Mouse (Mus musculus) limb, embryonic 15.5 days (tissue): ENCODE data around the gene Cacna2d3. TPM values are rescaled to one million over a fixed set of nuclear protein-coding genes. Genes with fewer than 3 reads are reported as not detected.

ENCODE experiments used
- ATAC-seq: fragments of 200-750 bp; cut with Nextera tagmentation; 2 replicates; pipeline ENCODE4 v1.8.0; 2017; ENCODE audit warnings: low read depth, moderate TSS enrichment; ENCODE audit not compliant: insufficient number of reproducible peaks, low FRiP score, low TSS enrichment
- H3K27ac ChIP-seq: fragments of 300-500 bp; sonication (generic); 2 replicates; pipeline ENCODE4 v1.5.1; 2015; ENCODE audit warnings: moderate library complexity, mild to moderate bottlenecking, inconsistent platforms
- H3K27me3 ChIP-seq: fragments of 300-500 bp; sonication (generic); 2 replicates; pipeline ENCODE4 v1.6.1; 2015; ENCODE audit warnings: inconsistent platforms
- H3K36me3 ChIP-seq: fragments of 300-500 bp; sonication (generic); 2 replicates; pipeline ENCODE4 v1.6.1; 2015; ENCODE audit warnings: inconsistent platforms
- H3K4me1 ChIP-seq: fragments of 300-500 bp; sonication (generic); 2 replicates; pipeline ENCODE4 v1.6.1; 2015; ENCODE audit warnings: inconsistent platforms
- H3K4me2 ChIP-seq: fragments of 300-500 bp; sonication (generic); 2 replicates; pipeline ENCODE4 v1.6.1; 2015; ENCODE audit warnings: mild to moderate bottlenecking, inconsistent platforms
- H3K4me3 ChIP-seq: fragments of 300-500 bp; sonication (generic); 2 replicates; pipeline ENCODE4 v1.5.1; 2015; ENCODE audit warnings: mild to moderate bottlenecking, inconsistent platforms
- H3K9ac ChIP-seq: fragments of 300-500 bp; sonication (generic); 2 replicates; pipeline ENCODE4 v1.6.1; 2015; ENCODE audit warnings: inconsistent platforms
- H3K9me3 ChIP-seq: fragments of 300-500 bp; sonication (generic); 2 replicates; pipeline ENCODE4 v1.6.1; 2016; ENCODE audit warnings: inconsistent platforms
- WGBS: fragments of 180-500 bp; shearing (Covaris S2); methylation state at CpG from one replicate; pipeline ENCODE4 v1.1.7; 2015; 5-methylcytosine and 5-hydroxymethylcytosine counted together
- polyA plus RNA-seq: library from polyadenylated mRNA; unstranded; fragments of >200 nt; fragmentation: Nextera tagmentation; extraction: Ambion mirVana; gene quantifications from 2 replicates; pipeline ENCODE4 v1.2.1, GENCODE M21; 2015

Cacna2d3 gene
- polyA plus RNA-seq, 1 experiment from 2014 or later = 7.2 TPM

DNA sequence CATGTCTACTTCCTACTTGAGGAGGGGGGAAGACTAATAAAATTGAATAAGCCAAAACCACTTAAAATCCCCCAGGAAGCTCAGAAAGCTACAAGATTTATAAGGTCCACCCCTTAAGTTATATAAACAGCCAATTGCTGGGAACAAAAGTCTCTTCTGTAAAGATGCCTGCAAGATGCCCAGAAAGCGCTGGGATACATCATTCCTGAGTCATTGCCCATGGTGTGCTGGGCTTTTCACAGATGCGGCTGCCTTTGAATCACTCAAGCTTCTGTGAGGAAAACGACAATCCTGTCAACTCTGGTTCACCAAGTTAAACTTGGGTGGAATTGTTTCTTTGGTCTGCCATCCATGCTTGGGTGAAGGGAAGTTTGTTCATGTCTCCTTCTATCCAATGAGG is 165.5 kb downstream of the Cacna2d3 start:
- Histone ChIP-seq H3K36me3 (no peaks in the 10 kb centered on the region), H3K9me3 (no peaks in the 10 kb centered on the region), H3K4me2 (no peak overlapping the region), H3K4me1 (no peaks in the 10 kb centered on the region), H3K4me3 (no peak overlapping the region), H3K27me3 (no peaks in the 10 kb centered on the region), H3K9ac (no peak overlapping the region), H3K27ac (no peak overlapping the region)
- 87% methylated on average over 3 of the region's 3 CpGs for WGBS
- no peak for ATAC-seq

GRCm38 (mm10) chr14:29552471-29552870 is 169.2 kb downstream of the Cacna2d3 start:
- Histone ChIP-seq H3K27ac (no peak overlapping the region), H3K4me2 (no peak overlapping the region), H3K36me3 (no peaks in the 10 kb centered on the region), H3K4me3 (no peak overlapping the region), H3K4me1 (no peaks in the 10 kb centered on the region), H3K9me3 (no peaks in the 10 kb centered on the region), H3K27me3 (no peaks in the 10 kb centered on the region), H3K9ac (no peak overlapping the region)
- WGBS = 83% methylated on average over 5 of the region's 5 CpGs
- no peak for ATAC-seq

- H3K9ac ChIP-seq = no peak overlapping the region
- no peaks in the 10 kb centered on the region for H3K9me3 ChIP-seq
- no peaks in the 10 kb centered on the region for H3K36me3 ChIP-seq
- no peaks in the 10 kb centered on the region for H3K4me1 ChIP-seq
- no peaks in the 10 kb centered on the region for H3K27me3 ChIP-seq
- H3K4me2 ChIP-seq = no peak overlapping the region
- H3K4me3 ChIP-seq = no peak overlapping the region
- 57% methylated on average over 5 of the region's 5 CpGs for WGBS
- H3K27ac ChIP-seq = no peak overlapping the region
- ATAC-seq = no peak
These were observed 173.0 kb downstream of the Cacna2d3 start for GRCm38 (mm10) chr14:29548646-29549045.

- Histone ChIP-seq H3K9me3 (no peaks in the 10 kb centered on the region), H3K27me3 (no peaks in the 10 kb centered on the region), H3K4me2 (no peak overlapping the region), H3K9ac (no peak overlapping the region), H3K4me3 (no peak overlapping the region), H3K4me1 (no peaks in the 10 kb centered on the region), H3K36me3 (no peaks in the 10 kb centered on the region), H3K27ac (no peak overlapping the region)
- WGBS = 62% methylated on average over 3 of the region's 3 CpGs
- no peak for ATAC-seq
These were observed 191.1 kb downstream of the Cacna2d3 start for GRCm38 (mm10) chr14:29530516-29530915.

- no peaks in the 10 kb centered on the region for H3K4me1 ChIP-seq
- H3K27ac ChIP-seq = no peak overlapping the region
- no peaks in the 10 kb centered on the region for H3K9me3 ChIP-seq
- H3K27me3 ChIP-seq = no peaks in the 10 kb centered on the region
- no peaks in the 10 kb centered on the region for H3K36me3 ChIP-seq
- H3K9ac ChIP-seq = no peak overlapping the region
- H3K4me3 ChIP-seq = no peak overlapping the region
- no peak for ATAC-seq
- no peak overlapping the region for H3K4me2 ChIP-seq
- WGBS = 60% methylated on average over 10 of the region's 10 CpGs
These were observed 193.0 kb downstream of the Cacna2d3 start for GRCm38 (mm10) chr14:29528696-29529095.

- no peak overlapping the region for H3K4me2 ChIP-seq
These were observed 201.7 kb downstream of the Cacna2d3 start for GRCm38 (mm10) chr14:29519751-29520669.

GRCm38 (mm10) chr14:29502667-29503066 is 219.0 kb downstream of the Cacna2d3 start:
- no peaks in the 10 kb centered on the region for H3K9me3 ChIP-seq
- WGBS = 80% methylated on average over 5 of the region's 5 CpGs

More at GRCm38 (mm10) chr14:29519751-29520669, 201.7 kb downstream of the Cacna2d3 start:
- H3K9me3 ChIP-seq = no peaks in the 10 kb centered on the region
- 56% methylated on average over 7 of the region's 7 CpGs for WGBS
- H3K4me3 ChIP-seq = no peak overlapping the region
- ATAC-seq = no peak
- H3K9ac ChIP-seq = no peak overlapping the region
- H3K27me3 ChIP-seq = no peaks in the 10 kb centered on the region
- H3K27ac ChIP-seq = no peak overlapping the region
- H3K4me1 ChIP-seq = no peaks in the 10 kb centered on the region
- H3K36me3 ChIP-seq = no peaks in the 10 kb centered on the region

DNA sequence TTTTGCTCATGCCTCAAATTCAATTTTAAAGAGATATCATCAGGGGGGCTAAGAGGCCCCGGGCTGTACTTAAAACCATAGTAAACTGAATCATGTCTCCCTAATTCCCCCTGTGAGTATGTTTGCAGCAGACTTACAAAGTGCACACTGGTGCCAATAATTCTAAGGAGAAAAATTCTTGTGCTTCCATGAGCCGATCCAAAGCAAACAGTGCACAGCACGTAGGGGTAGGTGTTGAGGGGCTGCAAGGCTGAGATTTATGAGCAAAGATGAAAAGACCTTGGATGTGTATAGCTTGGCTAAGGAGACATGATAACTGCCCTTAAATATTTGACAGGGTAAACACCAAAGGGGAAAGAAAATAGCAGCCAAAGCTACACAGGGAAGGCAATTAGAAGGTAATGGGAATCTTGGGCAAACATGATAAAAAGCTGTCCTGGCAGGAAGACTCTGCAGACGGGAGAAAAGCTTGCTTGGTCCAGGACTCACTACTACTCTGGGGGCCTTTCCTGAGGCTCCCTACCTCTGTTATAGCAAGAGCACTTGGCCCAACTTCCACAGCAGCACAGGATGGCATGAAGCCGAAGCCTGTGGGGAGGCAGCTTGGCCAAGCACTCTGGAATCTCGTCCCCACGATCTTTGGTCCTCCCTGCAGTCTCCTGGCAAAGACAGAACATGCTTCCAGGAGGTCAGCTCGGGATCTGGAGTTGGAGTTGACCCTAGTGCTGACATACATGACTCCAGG is 222.9 kb downstream of the Cacna2d3 start:
- Histone ChIP-seq H3K36me3 (no peaks in the 10 kb centered on the region), H3K4me3 (no peak overlapping the region), H3K4me1 (0 out of 2 replicates have a peak, but pooled peaks cover 5% of the 10 kb centered on the region), H3K27me3 (no peaks in the 10 kb centered on the region), H3K4me2 (no peak overlapping the region), H3K9me3 (no peaks in the 10 kb centered on the region), H3K9ac (no peak overlapping the region), H3K27ac (no peak overlapping the region)
- ATAC-seq = peak; percentile 89
- 47% methylated on average over 8 of the region's 8 CpGs for WGBS

More at GRCm38 (mm10) chr14:29502667-29503066, 219.0 kb downstream of the Cacna2d3 start:
- no peak overlapping the region for H3K4me3 ChIP-seq
- H3K27ac ChIP-seq = no peak overlapping the region
- H3K4me2 ChIP-seq = no peak overlapping the region
- no peaks in the 10 kb centered on the region for H3K36me3 ChIP-seq
- no peaks in the 10 kb centered on the region for H3K27me3 ChIP-seq
- 0 out of 2 replicates have a peak, but pooled peaks cover 5% of the 10 kb centered on the region for H3K4me1 ChIP-seq
- no peak overlapping the region for H3K9ac ChIP-seq
- ATAC-seq = no peak

GRCm38 (mm10) chr14:29496552-29496951 is 225.1 kb downstream of the Cacna2d3 start:
- no peak overlapping the region for H3K4me2 ChIP-seq
- no peaks in the 10 kb centered on the region for H3K27me3 ChIP-seq
- no peak overlapping the region for H3K9ac ChIP-seq
- no peaks in the 10 kb centered on the region for H3K9me3 ChIP-seq
- H3K36me3 ChIP-seq = no peaks in the 10 kb centered on the region
- H3K4me3 ChIP-seq = no peak overlapping the region
- no peak for ATAC-seq
- H3K4me1 ChIP-seq = 0 out of 2 replicates have a peak, but pooled peaks cover 5% of the 10 kb centered on the region
- H3K27ac ChIP-seq = no peak overlapping the region
- WGBS = 84% methylated on average over 3 of the region's 3 CpGs

GRCm38 (mm10) chr14:29491786-29492185 is 229.9 kb downstream of the Cacna2d3 start:
- Histone ChIP-seq H3K4me3 (no peak overlapping the region), H3K9ac (no peak overlapping the region), H3K27ac (no peak overlapping the region), H3K4me1 (no peaks in the 10 kb centered on the region), H3K4me2 (no peak overlapping the region), H3K27me3 (no peaks in the 10 kb centered on the region; the same call in 1 of the 2 replicates), H3K9me3 (no peaks in the 10 kb centered on the region), H3K36me3 (no peaks in the 10 kb centered on the region)
- no peak for ATAC-seq
- 48% methylated on average over 1 of the region's 1 CpGs for WGBS

DNA sequence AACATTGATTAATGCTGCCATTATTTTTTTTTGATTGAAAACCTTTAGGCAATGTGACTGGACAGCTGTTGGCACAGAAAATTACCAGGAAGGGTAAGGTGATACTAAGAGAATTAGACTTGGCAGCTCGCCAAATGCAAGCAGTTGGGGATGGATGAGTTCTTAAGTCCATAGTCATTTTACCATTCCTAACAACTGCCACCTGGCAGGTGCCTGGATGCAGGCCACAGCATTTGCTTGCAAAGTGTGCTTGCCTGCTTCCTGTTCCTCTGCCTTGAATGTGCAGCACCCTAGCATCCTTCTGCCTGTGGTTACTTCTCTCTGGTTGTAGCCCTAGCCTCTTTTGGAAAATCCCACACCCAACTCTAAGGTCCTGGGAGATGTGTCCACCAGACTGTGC is 236.2 kb downstream of the Cacna2d3 start:
- Histone ChIP-seq H3K9ac (no peak overlapping the region), H3K27me3 (no peaks in the 10 kb centered on the region; the same call in 1 of the 2 replicates), H3K27ac (no peak overlapping the region), H3K4me1 (0 out of 2 replicates have a peak, but pooled peaks cover 3% of the 10 kb centered on the region), H3K9me3 (no peaks in the 10 kb centered on the region), H3K4me2 (no peak overlapping the region), H3K36me3 (no peaks in the 10 kb centered on the region), H3K4me3 (no peak overlapping the region)
- 60% methylated on average over 1 of the region's 1 CpGs for WGBS
- ATAC-seq = no peak
